Mouse (Mus musculus) liver, postnatal 0 days (tissue): ENCODE results near the gene Nab2.

ENCODE experiments used
- CTCF ChIP-seq: sonication (generic); IDR thresholded peaks from 2 replicates; pipeline ENCODE4 v1.5.1; 2016; ENCODE audit warnings: antibody characterized with exemption, low read depth
- EP300 ChIP-seq: IDR thresholded peaks from 2 replicates; pipeline ENCODE4 v1.6.1; 2016; ENCODE audit warnings: antibody characterized with exemption, low read depth, mild to moderate bottlenecking

- no peak for TF ChIP-seq EP300
- TF ChIP-seq CTCF = no peak
These were observed 47.8 kb downstream of the Nab2 start, which contains the start of gene Lrp1 for GRCm38 (mm10) chr10:127620406-127621190.
